Mouse (Mus musculus): ENCODE measurements around the gene Large1. TPM values are rescaled to one million over a fixed set of nuclear protein-coding genes. Genes with fewer than 3 reads are reported as not detected.
A peak's percentile ranks its signal among the peaks of the same experiment; 100 is the strongest.

Large1 gene
- polyA plus RNA-seq, 1 experiment = 4.4 TPM

GRCm38 (mm10) chr8:73017601-73018000 lies 335.7 kb downstream of the Large1 start:
- no peaks in the 10 kb centered on the region for H3K4me1 ChIP-seq (replicated peaks; ENCODE audit: control insufficient read depth, insufficient read depth, low read length)
- WGBS = 92% methylated on average over 1 of the region's 1 CpGs
- H3K36me3 ChIP-seq (ENCODE audit: control insufficient read depth, insufficient read depth, low read length) = no peaks in the 10 kb centered on the region
- H3K27ac ChIP-seq (ENCODE audit: control insufficient read depth, insufficient read depth, low read length) = no peak overlapping the region
- no peak overlapping the region for H3K4me3 ChIP-seq (ENCODE audit: control insufficient read depth, insufficient read depth, low read length)
- H3K27me3 ChIP-seq (ENCODE audit: control insufficient read depth, insufficient read depth, low read length) = no peaks in the 10 kb centered on the region
- TF ChIP-seq POLR2A (IDR thresholded peaks at IDR 0.05; ENCODE audit: control insufficient read depth, extremely low read depth, insufficient read depth, low read length, poor library complexity) = no peak
- no peak for TF ChIP-seq CTCF (IDR thresholded peaks at IDR 0.05; ENCODE audit: borderline replicate concordance, control insufficient read depth, extremely low read depth, insufficient read depth, low read length, poor library complexity)
- DNase-seq = no peak

DNA sequence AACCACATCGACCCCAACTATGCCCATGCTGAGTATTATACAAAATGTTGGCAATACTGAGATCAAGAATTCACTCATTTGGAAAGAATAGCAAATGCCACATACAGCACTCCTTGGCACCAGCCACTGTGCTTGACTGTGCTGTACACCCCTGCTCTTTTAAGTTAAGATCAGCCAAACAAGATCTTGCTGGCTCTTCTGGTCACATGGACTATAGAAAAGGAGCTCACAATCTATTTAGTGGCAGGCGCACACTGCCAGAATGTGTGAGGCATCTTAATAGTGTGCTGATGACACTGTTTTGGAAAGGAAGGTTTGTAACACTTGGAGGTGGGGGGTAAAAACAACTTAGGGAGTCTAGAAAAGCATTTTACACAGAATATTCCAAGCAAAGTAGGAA lies 337.0 kb downstream of the Large1 start:
- no peaks in the 10 kb centered on the region for H3K36me3 ChIP-seq (ENCODE audit: control insufficient read depth, insufficient read depth, low read length)
- TF ChIP-seq CTCF (IDR thresholded peaks at IDR 0.05; ENCODE audit: borderline replicate concordance, control insufficient read depth, extremely low read depth, insufficient read depth, low read length, poor library complexity) = no peak
- no peaks in the 10 kb centered on the region for H3K4me1 ChIP-seq (replicated peaks; ENCODE audit: control insufficient read depth, insufficient read depth, low read length)
- H3K4me3 ChIP-seq (ENCODE audit: control insufficient read depth, insufficient read depth, low read length) = no peak overlapping the region
- H3K27me3 ChIP-seq (ENCODE audit: control insufficient read depth, insufficient read depth, low read length) = no peaks in the 10 kb centered on the region
- WGBS = 96% methylated on average over 2 of the region's 2 CpGs
- H3K27ac ChIP-seq (ENCODE audit: control insufficient read depth, insufficient read depth, low read length) = no peak overlapping the region
- no peak for DNase-seq

DNA sequence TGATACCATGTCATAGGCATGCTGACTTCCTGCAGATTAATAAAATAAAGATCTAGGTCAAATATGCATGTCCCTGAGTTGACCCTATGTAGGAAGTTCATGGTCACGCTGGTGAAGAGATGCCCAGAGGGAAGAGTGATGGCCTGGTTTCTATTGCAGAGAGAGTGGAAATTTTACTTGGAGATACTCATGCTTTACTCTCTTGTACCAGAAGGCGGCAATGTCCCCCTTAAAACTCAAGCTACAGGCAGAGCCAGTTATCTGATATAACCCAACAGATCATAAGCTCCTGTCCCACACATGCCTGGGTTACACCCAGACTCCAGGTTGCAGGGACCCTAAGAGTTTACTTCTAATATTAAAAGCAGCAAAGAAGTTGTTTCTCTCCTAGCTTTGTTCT lies 345.9 kb downstream of the Large1 start:
- 79% methylated on average over 2 of the region's 2 CpGs for WGBS
- Histone ChIP-seq H3K27ac (ENCODE audit: control insufficient read depth, insufficient read depth, low read length) (no peak overlapping the region), H3K36me3 (ENCODE audit: control insufficient read depth, insufficient read depth, low read length) (no peaks in the 10 kb centered on the region), H3K27me3 (ENCODE audit: control insufficient read depth, insufficient read depth, low read length) (no peaks in the 10 kb centered on the region), H3K4me1 (replicated peaks; ENCODE audit: control insufficient read depth, insufficient read depth, low read length) (no peaks in the 10 kb centered on the region), H3K4me3 (ENCODE audit: control insufficient read depth, insufficient read depth, low read length) (no peak overlapping the region)
- no peak for TF ChIP-seq POLR2A (IDR thresholded peaks at IDR 0.05; ENCODE audit: control insufficient read depth, extremely low read depth, insufficient read depth, low read length, poor library complexity)
- TF ChIP-seq CTCF (IDR thresholded peaks at IDR 0.05; ENCODE audit: borderline replicate concordance, control insufficient read depth, extremely low read depth, insufficient read depth, low read length, poor library complexity) = no peak
- DNase-seq = no peak

- Histone ChIP-seq H3K36me3 (ENCODE audit: control insufficient read depth, insufficient read depth, low read length) (no peaks in the 10 kb centered on the region), H3K4me3 (ENCODE audit: control insufficient read depth, insufficient read depth, low read length) (no peak overlapping the region), H3K27ac (ENCODE audit: control insufficient read depth, insufficient read depth, low read length) (no peak overlapping the region), H3K4me1 (replicated peaks; ENCODE audit: control insufficient read depth, insufficient read depth, low read length) (no peaks in the 10 kb centered on the region), H3K27me3 (ENCODE audit: control insufficient read depth, insufficient read depth, low read length) (no peaks in the 10 kb centered on the region)
- no peak for TF ChIP-seq POLR2A (IDR thresholded peaks at IDR 0.05; ENCODE audit: control insufficient read depth, extremely low read depth, insufficient read depth, low read length, poor library complexity)
- no peak for TF ChIP-seq CTCF (IDR thresholded peaks at IDR 0.05; ENCODE audit: borderline replicate concordance, control insufficient read depth, extremely low read depth, insufficient read depth, low read length, poor library complexity)
- WGBS = 56% methylated on average over 2 of the region's 2 CpGs
- peak; percentile 23 for DNase-seq
Observed at GRCm38 (mm10) chr8:73003858-73004257, 349.5 kb downstream of the Large1 start.

GRCm38 (mm10) chr8:72993831-72994230 lies 359.5 kb downstream of the Large1 start:
- no peaks in the 10 kb centered on the region for H3K4me1 ChIP-seq (replicated peaks; ENCODE audit: control insufficient read depth, insufficient read depth, low read length)
- no peaks in the 10 kb centered on the region for H3K27me3 ChIP-seq (ENCODE audit: control insufficient read depth, insufficient read depth, low read length)
- DNase-seq = no peak
- no peak for TF ChIP-seq CTCF (IDR thresholded peaks at IDR 0.05; ENCODE audit: borderline replicate concordance, control insufficient read depth, extremely low read depth, insufficient read depth, low read length, poor library complexity)
- no peak for TF ChIP-seq POLR2A (IDR thresholded peaks at IDR 0.05; ENCODE audit: control insufficient read depth, extremely low read depth, insufficient read depth, low read length, poor library complexity)
- H3K4me3 ChIP-seq (ENCODE audit: control insufficient read depth, insufficient read depth, low read length) = no peak overlapping the region
- WGBS = 94% methylated on average over 1 of the region's 1 CpGs
- no peak overlapping the region for H3K27ac ChIP-seq (ENCODE audit: control insufficient read depth, insufficient read depth, low read length)
- no peaks in the 10 kb centered on the region for H3K36me3 ChIP-seq (ENCODE audit: control insufficient read depth, insufficient read depth, low read length)

DNA sequence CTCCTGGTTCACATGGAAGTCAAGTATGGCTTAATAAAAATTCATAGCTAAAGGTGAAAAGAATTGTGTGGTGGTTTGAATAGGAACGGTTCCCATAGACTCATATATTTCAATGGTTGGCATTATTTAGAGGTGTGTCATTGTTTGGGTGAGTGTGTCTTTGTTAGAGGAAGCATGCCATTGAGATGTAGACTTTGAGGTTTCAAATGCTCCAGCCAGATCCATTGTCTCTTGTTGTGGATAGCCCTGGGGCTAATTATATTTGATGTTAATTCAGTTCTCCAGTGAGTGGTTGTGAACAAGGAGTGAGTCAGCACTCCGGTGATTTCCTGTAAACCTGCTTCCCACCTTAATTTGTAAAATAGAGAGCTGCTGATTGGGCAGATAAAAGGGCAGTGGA lies 362.9 kb downstream of the Large1 start:
- Histone ChIP-seq H3K4me1 (replicated peaks; ENCODE audit: control insufficient read depth, insufficient read depth, low read length) (no peaks in the 10 kb centered on the region), H3K36me3 (ENCODE audit: control insufficient read depth, insufficient read depth, low read length) (no peaks in the 10 kb centered on the region), H3K27me3 (ENCODE audit: control insufficient read depth, insufficient read depth, low read length) (no peaks in the 10 kb centered on the region), H3K4me3 (ENCODE audit: control insufficient read depth, insufficient read depth, low read length) (no peak overlapping the region), H3K27ac (ENCODE audit: control insufficient read depth, insufficient read depth, low read length) (no peak overlapping the region)
- TF ChIP-seq POLR2A (IDR thresholded peaks at IDR 0.05; ENCODE audit: control insufficient read depth, extremely low read depth, insufficient read depth, low read length, poor library complexity) (no peak), CTCF (IDR thresholded peaks at IDR 0.05; ENCODE audit: borderline replicate concordance, control insufficient read depth, extremely low read depth, insufficient read depth, low read length, poor library complexity) (no peak)
- 60% methylated on average over 2 of the region's 2 CpGs for WGBS
- DNase-seq = no peak

DNA sequence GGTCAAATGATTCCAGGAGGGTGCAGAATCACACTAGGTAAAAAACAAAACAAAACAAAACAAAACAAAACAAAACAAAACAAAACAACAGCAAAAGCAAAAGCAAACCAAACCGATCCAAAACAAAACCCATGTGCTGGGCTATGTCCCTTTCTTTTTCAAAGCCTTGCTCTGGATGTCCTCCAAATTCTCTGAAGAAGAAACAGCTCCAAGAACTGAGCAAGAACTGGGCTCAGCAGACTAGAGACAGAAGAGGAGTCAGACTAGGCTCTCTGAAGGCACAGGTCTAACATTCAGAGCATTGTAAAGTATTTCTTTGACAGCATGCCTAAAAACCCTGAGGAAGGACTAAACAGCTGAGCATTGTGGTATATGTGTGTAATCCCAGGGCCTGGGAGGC lies 370.5 kb downstream of the Large1 start:
- 97% methylated on average over 1 of the region's 1 CpGs for WGBS
- DNase-seq = no peak
- no peak overlapping the region for H3K4me3 ChIP-seq (ENCODE audit: control insufficient read depth, insufficient read depth, low read length)
- no peak overlapping the region for H3K27ac ChIP-seq (ENCODE audit: control insufficient read depth, insufficient read depth, low read length)
- no peaks in the 10 kb centered on the region for H3K36me3 ChIP-seq (ENCODE audit: control insufficient read depth, insufficient read depth, low read length)
- H3K4me1 ChIP-seq (replicated peaks; ENCODE audit: control insufficient read depth, insufficient read depth, low read length) = no peaks in the 10 kb centered on the region
- TF ChIP-seq CTCF (IDR thresholded peaks at IDR 0.05; ENCODE audit: borderline replicate concordance, control insufficient read depth, extremely low read depth, insufficient read depth, low read length, poor library complexity) (no peak), POLR2A (IDR thresholded peaks at IDR 0.05; ENCODE audit: control insufficient read depth, extremely low read depth, insufficient read depth, low read length, poor library complexity) (no peak)
- no peaks in the 10 kb centered on the region for H3K27me3 ChIP-seq (ENCODE audit: control insufficient read depth, insufficient read depth, low read length)

Data from thymus, adult 2 months (tissue).